Mouse (Mus musculus) stomach, embryonic 15.5 days (tissue): ENCODE measurements around the gene Sult6b2. TPM values are rescaled to one million over a fixed set of nuclear protein-coding genes. Genes with fewer than 3 reads are reported as not detected.

ENCODE experiments used
- ATAC-seq: fragments of 200-750 bp; cut with Nextera tagmentation; 2 replicates; pipeline ENCODE4 v1.8.0; 2017; ENCODE audit warnings: low read depth, moderate number of reproducible peaks, moderate TSS enrichment; ENCODE audit not compliant: insufficient read depth, low FRiP score
- H3K27ac ChIP-seq: fragments of 300-500 bp; sonication (generic); 2 replicates; pipeline ENCODE4 v1.5.1; 2015; ENCODE audit warnings: mild to moderate bottlenecking, inconsistent platforms
- H3K27me3 ChIP-seq: fragments of 300-500 bp; sonication (generic); replicated peaks from 2 replicates; pipeline ENCODE4 v1.6.1; 2015; ENCODE audit warnings: inconsistent platforms
- H3K36me3 ChIP-seq: fragments of 300-500 bp; sonication (generic); 2 replicates; pipeline ENCODE4 v1.6.1; 2015; ENCODE audit warnings: inconsistent platforms
- H3K4me1 ChIP-seq: fragments of 300-500 bp; sonication (generic); 2 replicates; pipeline ENCODE4 v1.6.1; 2015; ENCODE audit warnings: inconsistent platforms
- H3K4me2 ChIP-seq: fragments of 300-500 bp; sonication (generic); 2 replicates; pipeline ENCODE4 v1.6.1; 2015; ENCODE audit warnings: mild to moderate bottlenecking, inconsistent platforms
- H3K4me3 ChIP-seq: fragments of 300-500 bp; sonication (generic); replicated peaks from 2 replicates; pipeline ENCODE4 v1.5.1; 2015; ENCODE audit warnings: inconsistent platforms
- H3K9ac ChIP-seq: fragments of 300-500 bp; sonication (generic); 2 replicates; pipeline ENCODE4 v1.6.1; 2015; ENCODE audit warnings: inconsistent platforms
- H3K9me3 ChIP-seq: fragments of 300-500 bp; sonication (generic); 2 replicates; pipeline ENCODE4 v1.6.1; 2016; ENCODE audit warnings: inconsistent platforms
- WGBS: fragments of 180-500 bp; shearing (Covaris S2); methylation state at CpG from one replicate; pipeline ENCODE4 v1.1.7; 2015; 5-methylcytosine and 5-hydroxymethylcytosine counted together
- polyA plus RNA-seq: library from polyadenylated mRNA; unstranded; fragments of >200 nt; fragmentation: Nextera tagmentation; extraction: Ambion mirVana; gene quantifications from 2 replicates; pipeline ENCODE4 v1.2.1, GENCODE M21; 2015

Sult6b2 gene
- polyA plus RNA-seq, 1 experiment from 2014 or later = 0.54 TPM

GRCm38 (mm10) chr6:142806326-142806725, 2.0 kb upstream of the Sult6b2 start:
- Histone ChIP-seq H3K27me3 (no peaks in the 10 kb centered on the region), H3K9me3 (no peaks in the 10 kb centered on the region), H3K4me3 (no peak overlapping the region), H3K4me2 (no peak overlapping the region), H3K4me1 (no peaks in the 10 kb centered on the region), H3K27ac (no peak overlapping the region), H3K36me3 (no peaks in the 10 kb centered on the region), H3K9ac (no peak overlapping the region)
- ATAC-seq = no peak
- 65% methylated on average over 4 of the region's 4 CpGs for WGBS

- no peak for ATAC-seq
- no peak overlapping the region for H3K4me2 ChIP-seq
- no peaks in the 10 kb centered on the region for H3K4me1 ChIP-seq
- H3K36me3 ChIP-seq = no peaks in the 10 kb centered on the region
- no peaks in the 10 kb centered on the region for H3K27me3 ChIP-seq
- no peak overlapping the region for H3K9ac ChIP-seq
- 43% methylated on average over 11 of the region's 11 CpGs for WGBS
- no peaks in the 10 kb centered on the region for H3K9me3 ChIP-seq
- no peak overlapping the region for H3K4me3 ChIP-seq
- H3K27ac ChIP-seq = no peak overlapping the region
Observed at GRCm38 (mm10) chr6:142802617-142803525, 1.4 kb downstream of the Sult6b2 start.

DNA sequence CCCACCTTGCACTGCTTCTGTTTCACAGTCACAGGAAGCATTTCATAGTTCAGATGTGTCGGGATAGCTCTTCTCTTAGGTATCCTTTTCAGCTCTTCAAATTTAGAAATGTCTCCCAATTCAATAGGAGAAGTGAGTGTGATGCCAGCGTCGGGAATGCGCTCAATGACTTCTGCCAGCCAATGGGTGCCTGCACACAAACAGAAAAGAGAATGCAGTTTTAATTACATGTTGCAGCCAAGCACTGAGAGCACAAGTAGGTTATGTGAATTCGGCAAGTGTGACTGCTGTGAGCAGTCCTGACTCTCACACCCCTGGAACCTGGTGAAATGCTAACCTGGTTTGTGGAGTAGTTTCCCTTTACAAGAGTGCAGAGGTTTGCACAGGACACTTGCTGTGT, 2.6 kb downstream of the Sult6b2 start:
- ATAC-seq = no peak
- 82% methylated on average over 5 of the region's 5 CpGs for WGBS

DNA sequence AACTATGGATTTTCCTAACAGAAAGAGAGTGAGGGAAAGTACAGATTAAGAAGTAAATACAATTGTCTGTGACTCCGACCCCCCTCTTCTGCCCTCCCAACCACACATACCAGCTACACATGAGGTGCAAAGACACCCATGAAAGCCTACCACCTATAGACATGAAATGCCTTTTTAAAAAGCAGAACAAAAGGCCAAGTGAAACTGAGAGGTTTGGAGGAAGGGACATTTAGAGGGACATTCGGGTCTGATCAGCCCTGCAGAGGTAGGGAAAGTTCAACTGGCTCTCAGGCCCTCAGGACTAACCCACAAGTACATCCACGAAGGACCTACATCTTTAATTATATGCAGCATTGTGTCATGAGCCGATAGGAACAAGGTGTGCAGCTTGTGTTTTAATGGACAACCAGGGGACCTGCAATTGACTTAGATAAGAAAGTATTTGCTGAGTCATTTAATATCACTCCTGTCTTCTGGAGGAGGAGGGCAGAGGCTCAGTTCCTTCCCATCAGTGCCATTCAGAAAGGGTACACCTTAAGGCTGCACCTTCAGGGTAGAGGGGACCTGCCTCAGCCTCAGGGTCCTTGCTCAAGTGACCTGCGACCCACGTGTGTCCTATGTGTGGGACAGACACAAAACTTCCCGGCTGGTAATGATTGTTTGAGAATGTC, 4.5 kb downstream of the Sult6b2 start:
- H3K27ac ChIP-seq = no peak overlapping the region
- 65% methylated on average over 7 of the region's 7 CpGs for WGBS
- no peak for ATAC-seq
- no peaks in the 10 kb centered on the region for H3K27me3 ChIP-seq
- H3K4me3 ChIP-seq = no peak overlapping the region
- no peaks in the 10 kb centered on the region for H3K36me3 ChIP-seq
- H3K4me1 ChIP-seq = no peaks in the 10 kb centered on the region
- no peak overlapping the region for H3K4me2 ChIP-seq
- no peak overlapping the region for H3K9ac ChIP-seq
- H3K9me3 ChIP-seq = no peaks in the 10 kb centered on the region

More for the DNA sequence above, 2.6 kb downstream of the Sult6b2 start:
- no peaks in the 10 kb centered on the region for H3K9me3 ChIP-seq
- H3K4me1 ChIP-seq = no peaks in the 10 kb centered on the region
- H3K36me3 ChIP-seq = no peaks in the 10 kb centered on the region
- no peak overlapping the region for H3K27ac ChIP-seq
- no peak overlapping the region for H3K9ac ChIP-seq
- no peak overlapping the region for H3K4me3 ChIP-seq
- no peak overlapping the region for H3K4me2 ChIP-seq
- no peaks in the 10 kb centered on the region for H3K27me3 ChIP-seq

DNA sequence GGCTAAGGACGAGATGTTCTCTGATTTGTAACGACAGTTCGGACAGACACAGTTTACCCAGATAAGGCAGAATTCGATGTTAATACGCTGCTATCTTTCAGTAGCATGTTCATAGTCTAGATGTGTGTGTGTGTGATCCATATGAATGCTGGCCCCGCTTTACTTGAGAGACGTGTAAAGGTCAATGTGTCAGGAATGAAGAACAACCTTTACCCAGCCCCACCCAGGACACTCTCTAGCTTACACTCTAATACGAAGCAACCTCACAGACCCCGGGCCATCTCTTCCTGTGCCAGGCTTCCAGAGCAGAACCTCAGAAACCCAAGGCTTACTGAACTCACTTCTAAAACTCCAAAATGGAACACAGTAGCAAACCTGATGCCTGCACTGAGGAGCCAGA, 5.5 kb downstream of the Sult6b2 start:
- ATAC-seq = no peak
- no peaks in the 10 kb centered on the region for H3K4me1 ChIP-seq
- H3K36me3 ChIP-seq = no peaks in the 10 kb centered on the region
- no peak overlapping the region for H3K9ac ChIP-seq
- no peak overlapping the region for H3K4me3 ChIP-seq
- H3K4me2 ChIP-seq = no peak overlapping the region
- no peaks in the 10 kb centered on the region for H3K9me3 ChIP-seq
- 73% methylated on average over 9 of the region's 9 CpGs for WGBS
- no peak overlapping the region for H3K27ac ChIP-seq
- H3K27me3 ChIP-seq = no peaks in the 10 kb centered on the region

GRCm38 (mm10) chr6:142797996-142798395, 6.3 kb downstream of the Sult6b2 start:
- Histone ChIP-seq H3K4me3 (no peak overlapping the region), H3K9ac (no peak overlapping the region), H3K4me2 (no peak overlapping the region), H3K36me3 (no peaks in the 10 kb centered on the region), H3K9me3 (no peaks in the 10 kb centered on the region), H3K27ac (no peak overlapping the region), H3K4me1 (no peaks in the 10 kb centered on the region), H3K27me3 (no peaks in the 10 kb centered on the region)
- 81% methylated on average over 1 of the region's 1 CpGs for WGBS
- ATAC-seq = no peak

- no peak overlapping the region for H3K4me3 ChIP-seq
- no peaks in the 10 kb centered on the region for H3K36me3 ChIP-seq
- ATAC-seq = no peak
- no peak overlapping the region for H3K4me2 ChIP-seq
- H3K9me3 ChIP-seq = no peaks in the 10 kb centered on the region
- 27% methylated on average over 15 of the region's 15 CpGs for WGBS
- no peaks in the 10 kb centered on the region for H3K4me1 ChIP-seq
- H3K9ac ChIP-seq = no peak overlapping the region
- H3K27me3 ChIP-seq = no peaks in the 10 kb centered on the region
- H3K27ac ChIP-seq = no peak overlapping the region
Observed at GRCm38 (mm10) chr6:142795655-142796441, 8.5 kb downstream of the Sult6b2 start.

- no peak overlapping the region for H3K4me3 ChIP-seq
- H3K27ac ChIP-seq = peak overlapping the region; percentile 37; the same call in 1 of the 2 replicates
- no peak for ATAC-seq
Observed at GRCm38 (mm10) chr6:142795087-142795486, 9.2 kb downstream of the Sult6b2 start.

GRCm38 (mm10) chr6:142793468-142793867, 10.8 kb downstream of the Sult6b2 start:
- no peaks in the 10 kb centered on the region for H3K27me3 ChIP-seq
- 51% methylated on average over 7 of the region's 7 CpGs for WGBS
- H3K4me1 ChIP-seq = no peaks in the 10 kb centered on the region
- no peak overlapping the region for H3K4me3 ChIP-seq
- H3K4me2 ChIP-seq = no peak overlapping the region
- H3K9ac ChIP-seq = no peak overlapping the region
- no peak for ATAC-seq
- no peaks in the 10 kb centered on the region for H3K9me3 ChIP-seq
- no peaks in the 10 kb centered on the region for H3K36me3 ChIP-seq
- no peak overlapping the region for H3K27ac ChIP-seq

More at GRCm38 (mm10) chr6:142795087-142795486, 9.2 kb downstream of the Sult6b2 start:
- 54% methylated on average over 9 of the region's 9 CpGs for WGBS
- no peaks in the 10 kb centered on the region for H3K4me1 ChIP-seq
- H3K4me2 ChIP-seq = no peak overlapping the region
- no peak overlapping the region for H3K9ac ChIP-seq
- no peaks in the 10 kb centered on the region for H3K9me3 ChIP-seq
- no peaks in the 10 kb centered on the region for H3K36me3 ChIP-seq
- no peaks in the 10 kb centered on the region for H3K27me3 ChIP-seq

GRCm38 (mm10) chr6:142792241-142792968, 11.9 kb downstream of the Sult6b2 start:
- no peaks in the 10 kb centered on the region for H3K9me3 ChIP-seq
- H3K27me3 ChIP-seq = no peaks in the 10 kb centered on the region
- H3K4me1 ChIP-seq = no peaks in the 10 kb centered on the region
- H3K27ac ChIP-seq = no peak overlapping the region
- no peak overlapping the region for H3K4me3 ChIP-seq
- H3K9ac ChIP-seq = no peak overlapping the region
- no peak for ATAC-seq
- no peaks in the 10 kb centered on the region for H3K36me3 ChIP-seq
- no peak overlapping the region for H3K4me2 ChIP-seq
- WGBS = 49% methylated on average over 13 of the region's 13 CpGs

- 90% methylated on average over 10 of the region's 10 CpGs for WGBS
Observed at GRCm38 (mm10) chr6:142789736-142790135, 14.6 kb downstream of the Sult6b2 start.

More at GRCm38 (mm10) chr6:142789736-142790135, 14.6 kb downstream of the Sult6b2 start:
- H3K36me3 ChIP-seq = no peaks in the 10 kb centered on the region
- no peak overlapping the region for H3K4me2 ChIP-seq
- no peaks in the 10 kb centered on the region for H3K27me3 ChIP-seq
- H3K27ac ChIP-seq = no peak overlapping the region
- no peak overlapping the region for H3K4me3 ChIP-seq
- no peak for ATAC-seq
- H3K9me3 ChIP-seq = no peaks in the 10 kb centered on the region
- no peak overlapping the region for H3K9ac ChIP-seq
- H3K4me1 ChIP-seq = no peaks in the 10 kb centered on the region
